Mouse (Mus musculus) lung, embryonic 15.5 days (tissue): Measurements from ENCODE around the gene Cldnd2. TPM values are rescaled to one million over a fixed set of nuclear protein-coding genes. Genes with fewer than 3 reads are reported as not detected.

Experiments used
- ATAC-seq: fragments of 200-750 bp; cut with Nextera tagmentation; 2 replicates; pipeline ENCODE4 v1.8.0; 2017; ENCODE audit warnings: moderate number of reproducible peaks, borderline replicate concordance; ENCODE audit not compliant: low FRiP score, low TSS enrichment; ENCODE audit errors: extremely low read depth
- H3K27ac ChIP-seq: fragments of 300-500 bp; sonication (generic); 2 replicates; pipeline ENCODE4 v1.5.1; 2015; ENCODE audit warnings: moderate library complexity, mild to moderate bottlenecking, inconsistent platforms
- H3K27me3 ChIP-seq: fragments of 300-500 bp; sonication (generic); 2 replicates; pipeline ENCODE4 v1.6.1; 2015; ENCODE audit warnings: inconsistent platforms
- H3K36me3 ChIP-seq: fragments of 300-500 bp; sonication (generic); 2 replicates; pipeline ENCODE4 v1.6.1; 2015; ENCODE audit warnings: inconsistent platforms
- H3K4me1 ChIP-seq: fragments of 300-500 bp; sonication (generic); 2 replicates; pipeline ENCODE4 v1.6.1; 2015; ENCODE audit warnings: inconsistent platforms
- H3K4me2 ChIP-seq: fragments of 300-500 bp; sonication (generic); 2 replicates; pipeline ENCODE4 v1.6.1; 2015; ENCODE audit warnings: inconsistent platforms, mild to moderate bottlenecking, moderate library complexity
- H3K4me3 ChIP-seq: fragments of 300-500 bp; sonication (generic); 2 replicates; pipeline ENCODE4 v1.5.1; 2015; ENCODE audit warnings: mild to moderate bottlenecking, inconsistent platforms
- H3K9ac ChIP-seq: fragments of 300-500 bp; sonication (generic); 2 replicates; pipeline ENCODE4 v1.6.1; 2015; ENCODE audit warnings: inconsistent platforms
- H3K9me3 ChIP-seq: fragments of 300-500 bp; sonication (generic); 2 replicates; pipeline ENCODE4 v1.6.1; 2016; ENCODE audit warnings: inconsistent platforms
- WGBS: fragments of 180-500 bp; shearing (Covaris S2); methylation state at CpG from one replicate; pipeline ENCODE4 v1.1.7; 2015; 5-methylcytosine and 5-hydroxymethylcytosine counted together
- polyA plus RNA-seq: library from polyadenylated mRNA; unstranded; fragments of >200 nt; fragmentation: Nextera tagmentation; extraction: Ambion mirVana; gene quantifications from 2 replicates; pipeline ENCODE4 v1.2.1, GENCODE M21; 2015

The Cldnd2 gene
- polyA plus RNA-seq, 1 experiment from 2014 or later, result not detected

DNA sequence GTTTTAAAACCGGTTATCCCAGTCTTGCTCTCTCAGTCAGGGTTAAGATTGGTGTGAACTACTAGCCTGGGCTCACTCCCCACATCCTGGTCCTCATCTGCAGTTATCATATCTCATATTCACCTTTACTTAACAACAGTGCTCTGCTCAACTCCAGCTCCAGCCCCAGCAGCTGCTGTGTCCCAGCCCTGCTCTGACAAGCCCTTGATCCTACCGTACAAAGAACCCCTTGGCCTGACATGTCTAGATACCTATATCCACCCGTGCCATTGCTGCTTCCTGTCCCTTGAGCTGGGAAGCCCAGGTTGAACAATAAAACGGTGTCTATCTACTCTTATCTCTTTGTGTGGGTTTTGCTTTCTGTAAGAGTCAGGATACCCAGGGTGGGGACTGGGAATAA is 11.1 kb upstream of the Cldnd2 start:
- no peak for ATAC-seq
- no peak overlapping the region for H3K4me3 ChIP-seq
- no peak overlapping the region for H3K9ac ChIP-seq
- H3K4me1 ChIP-seq, result no peaks in the 10 kb centered on the region
- 48% methylated on average over 4 of the region's 4 CpGs for WGBS
- H3K36me3 ChIP-seq, result no peaks in the 10 kb centered on the region
- H3K27me3 ChIP-seq, result no peaks in the 10 kb centered on the region
- H3K4me2 ChIP-seq, result no peak overlapping the region
- H3K27ac ChIP-seq, result no peak overlapping the region
- H3K9me3 ChIP-seq, result no peaks in the 10 kb centered on the region

DNA sequence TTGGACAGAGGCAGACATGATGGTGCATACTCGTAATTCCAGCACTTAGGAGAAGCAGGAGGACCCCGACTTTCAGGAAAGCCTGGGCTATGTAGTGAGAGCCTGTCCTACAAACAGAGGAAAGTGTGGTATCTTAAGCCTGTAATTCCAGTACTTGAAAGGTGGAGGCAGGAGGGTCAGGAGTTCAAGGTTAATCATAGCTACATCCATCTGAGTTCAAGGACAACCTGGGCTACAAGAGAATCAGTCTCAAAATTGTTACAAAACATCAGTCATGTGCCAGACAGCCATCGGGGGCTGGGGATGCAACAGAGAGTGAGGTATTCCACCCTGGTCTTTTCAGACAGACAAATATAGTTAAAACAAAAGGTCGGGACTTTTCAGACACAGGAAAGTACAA is 7.7 kb upstream of the Cldnd2 start:
- ATAC-seq, result no peak
- Histone ChIP-seq H3K36me3 (no peaks in the 10 kb centered on the region), H3K27me3 (no peaks in the 10 kb centered on the region), H3K4me2 (no peak overlapping the region), H3K9me3 (no peaks in the 10 kb centered on the region), H3K4me1 (no peaks in the 10 kb centered on the region), H3K27ac (no peak overlapping the region), H3K4me3 (no peak overlapping the region), H3K9ac (no peak overlapping the region)
- 63% methylated on average over 4 of the region's 4 CpGs for WGBS

GRCm38 (mm10) chr7:43434676-43435075 is 5.9 kb upstream of the Cldnd2 start:
- ATAC-seq, result no peak
- no peaks in the 10 kb centered on the region for H3K9me3 ChIP-seq
- 83% methylated on average over 5 of the region's 5 CpGs for WGBS
- H3K9ac ChIP-seq, result no peak overlapping the region
- no peaks in the 10 kb centered on the region for H3K36me3 ChIP-seq
- H3K27ac ChIP-seq, result no peak overlapping the region
- no peaks in the 10 kb centered on the region for H3K27me3 ChIP-seq
- H3K4me2 ChIP-seq, result no peak overlapping the region
- H3K4me1 ChIP-seq, result no peaks in the 10 kb centered on the region
- no peak overlapping the region for H3K4me3 ChIP-seq

DNA sequence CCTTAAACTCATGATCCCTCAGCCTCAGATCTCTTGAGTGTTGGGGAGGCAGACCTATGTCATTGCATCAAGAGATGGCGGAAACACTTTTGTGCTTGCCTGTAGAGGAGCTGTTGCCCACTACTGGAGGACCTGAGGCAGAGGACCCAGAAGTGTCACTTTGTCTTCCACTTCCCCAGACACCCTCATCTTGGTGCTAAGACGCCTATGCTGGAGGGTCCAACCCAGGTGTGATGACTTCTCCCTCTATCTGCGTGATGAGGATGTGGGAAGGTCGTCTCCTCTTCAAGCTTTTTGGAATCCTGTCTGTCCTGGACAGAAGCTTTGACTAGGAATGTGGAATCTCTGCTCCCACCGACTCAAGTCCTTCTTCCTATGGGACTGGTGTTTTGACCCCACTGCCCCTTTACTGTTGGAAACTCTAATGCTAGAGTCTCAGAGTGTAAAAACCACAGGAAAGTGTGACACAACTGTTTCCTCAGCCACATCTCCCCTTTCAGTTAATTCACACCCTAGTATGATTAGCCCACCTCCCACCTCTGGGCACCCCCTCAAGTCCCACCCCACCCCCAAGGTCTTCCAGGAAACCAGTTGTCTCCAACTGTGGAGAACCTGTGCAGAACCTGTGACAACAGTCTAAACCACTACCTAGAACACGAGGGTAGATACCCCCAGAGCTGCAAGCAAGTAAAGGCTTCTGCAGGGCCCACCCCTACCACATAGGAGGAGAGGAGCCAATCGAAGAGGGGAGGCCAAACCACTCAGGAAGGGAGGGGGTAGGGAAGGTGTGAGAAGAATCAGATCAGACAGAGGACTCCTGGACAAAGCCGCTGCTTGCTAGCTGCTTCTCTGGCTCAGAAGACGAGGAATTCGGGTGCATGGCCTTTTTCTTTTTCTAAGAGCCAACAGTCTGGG is 4.0 kb upstream of the Cldnd2 start, which contains the start of gene Nkg7:
TSS of gene Nkg7 (plus strand) at position 733 of the 915 bp plus-strand sequence.
- no peaks in the 10 kb centered on the region for H3K36me3 ChIP-seq
- no peaks in the 10 kb centered on the region for H3K27me3 ChIP-seq
- ATAC-seq, result no peak
- WGBS, result 56% methylated on average over 10 of the region's 10 CpGs
- H3K9me3 ChIP-seq, result no peaks in the 10 kb centered on the region
- H3K9ac ChIP-seq, result no peak within 1 kb of the TSS
- H3K4me3 ChIP-seq, result no peak within 1 kb of the TSS
- no peak within 1 kb of the TSS for H3K4me2 ChIP-seq
- H3K27ac ChIP-seq, result no peak within 1 kb of the TSS
- H3K4me1 ChIP-seq, result no peaks in the 10 kb centered on the region

DNA sequence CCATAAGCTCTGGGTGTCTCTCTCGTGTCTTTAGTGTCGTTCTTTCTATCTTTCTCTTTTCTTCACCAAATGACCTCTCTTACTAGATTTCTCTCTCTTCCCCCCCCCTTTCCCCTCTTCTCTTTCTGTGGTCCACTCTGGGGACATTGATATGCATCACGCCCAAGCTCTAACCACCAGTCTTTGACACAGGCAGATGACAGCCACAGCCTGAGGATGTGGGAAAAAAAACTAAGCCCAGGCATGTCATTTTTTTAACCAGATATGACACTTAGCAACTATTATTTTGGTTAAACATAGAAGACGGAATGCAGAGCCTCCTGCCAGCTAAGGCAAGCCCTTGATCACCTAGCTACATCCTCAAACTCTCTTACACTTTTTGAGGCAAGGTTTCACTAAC is 2.0 kb upstream of the Cldnd2 start:
- Histone ChIP-seq H3K27ac (no peak overlapping the region), H3K4me1 (peaks cover 8% of the 10 kb centered on the region), H3K27me3 (no peaks in the 10 kb centered on the region), H3K9me3 (no peaks in the 10 kb centered on the region), H3K36me3 (no peaks in the 10 kb centered on the region), H3K4me3 (no peak overlapping the region), H3K4me2 (no peak overlapping the region), H3K9ac (no peak overlapping the region)
- 66% methylated on average over 4 of the region's 4 CpGs for WGBS
- ATAC-seq, result no peak

GRCm38 (mm10) chr7:43441071-43441470 is 489 bp downstream of the Cldnd2 start:
- Histone ChIP-seq H3K9me3 (no peaks in the 10 kb centered on the region), H3K27ac (no peak overlapping the region), H3K4me1 (peaks cover 19% of the 10 kb centered on the region), H3K4me3 (no peak overlapping the region), H3K4me2 (no peak overlapping the region), H3K27me3 (no peaks in the 10 kb centered on the region), H3K36me3 (no peaks in the 10 kb centered on the region), H3K9ac (no peak overlapping the region)
- WGBS, result 65% methylated on average over 3 of the region's 3 CpGs
- no peak for ATAC-seq

DNA sequence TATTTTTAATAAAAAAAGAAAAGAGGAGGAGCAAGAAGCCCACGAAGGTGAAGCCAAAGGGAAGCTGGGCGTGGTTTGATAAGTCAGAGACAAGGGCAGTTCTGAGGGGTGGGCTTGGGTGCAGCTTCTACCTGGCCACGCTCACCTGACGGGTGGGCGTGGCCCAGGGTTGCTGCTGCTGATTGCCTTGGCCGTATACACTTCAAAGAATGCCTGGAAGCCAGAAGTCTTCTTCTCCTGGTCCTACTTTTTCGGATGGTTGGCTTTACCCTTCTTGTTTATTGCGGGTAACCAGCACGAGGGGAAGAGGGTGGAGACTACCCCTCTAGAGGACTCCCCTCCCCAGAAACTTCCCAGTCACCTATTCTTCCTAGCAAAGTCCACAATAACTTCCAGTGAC is 2.1 kb downstream of the Cldnd2 start:
- Histone ChIP-seq H3K4me3 (peak overlapping the region; percentile 54), H3K9ac (peak overlapping the region; percentile 50), H3K4me2 (peak overlapping the region; percentile 84), H3K27ac (peak overlapping the region; percentile 98), H3K27me3 (no peaks in the 10 kb centered on the region), H3K4me1 (peaks cover 19% of the 10 kb centered on the region), H3K9me3 (no peaks in the 10 kb centered on the region), H3K36me3 (no peaks in the 10 kb centered on the region)
- ATAC-seq, result no peak
- 14% methylated on average over 9 of the region's 9 CpGs for WGBS

GRCm38 (mm10) chr7:43443126-43443916 is 2.7 kb downstream of the Cldnd2 start:
- Histone ChIP-seq H3K36me3 (no peaks in the 10 kb centered on the region), H3K4me2 (peak overlapping the region; percentile 84), H3K4me3 (peak overlapping the region; percentile 54), H3K9me3 (no peaks in the 10 kb centered on the region), H3K4me1 (peaks cover 19% of the 10 kb centered on the region), H3K9ac (peak overlapping the region; percentile 50), H3K27ac (peak overlapping the region; percentile 98), H3K27me3 (no peaks in the 10 kb centered on the region)
- peak; percentile 93 for ATAC-seq
- WGBS, result 2% methylated on average over 36 of the region's 36 CpGs

GRCm38 (mm10) chr7:43443917-43444293 is 3.3 kb downstream of the Cldnd2 start, which contains the start of the genes Etfb and Gm45233:
TSS of gene Etfb (plus strand) at chr7:43444083.
TSS of gene Gm45233 (plus strand) at chr7:43444128.
- H3K27me3 ChIP-seq, result no peaks in the 10 kb centered on the region
- peak within 1 kb of the TSS; percentile 54 for H3K9ac ChIP-seq
- no peaks in the 10 kb centered on the region for H3K36me3 ChIP-seq
- no peaks in the 10 kb centered on the region for H3K9me3 ChIP-seq
- peak within 1 kb of the TSS; percentile 84 for H3K4me2 ChIP-seq
- H3K4me3 ChIP-seq, result peak within 1 kb of the TSS; percentile 54
- H3K4me1 ChIP-seq, result peaks cover 19% of the 10 kb centered on the region
- H3K27ac ChIP-seq, result peak within 1 kb of the TSS; percentile 98
- ATAC-seq, result peak; percentile 97
- WGBS, result 0% methylated on average over 27 of the region's 27 CpGs

GRCm38 (mm10) chr7:43447801-43448200 is 7.2 kb downstream of the Cldnd2 start:
- H3K4me3 ChIP-seq, result no peak overlapping the region
- no peak overlapping the region for H3K27ac ChIP-seq
- H3K4me2 ChIP-seq, result no peak overlapping the region
- no peak overlapping the region for H3K9ac ChIP-seq
- no peaks in the 10 kb centered on the region for H3K27me3 ChIP-seq
- peaks cover 14% of the 10 kb centered on the region for H3K4me1 ChIP-seq
- no peaks in the 10 kb centered on the region for H3K9me3 ChIP-seq
- WGBS, result 76% methylated on average over 4 of the region's 4 CpGs
- no peak for ATAC-seq
- peaks cover 6% of the 10 kb centered on the region for H3K36me3 ChIP-seq

DNA sequence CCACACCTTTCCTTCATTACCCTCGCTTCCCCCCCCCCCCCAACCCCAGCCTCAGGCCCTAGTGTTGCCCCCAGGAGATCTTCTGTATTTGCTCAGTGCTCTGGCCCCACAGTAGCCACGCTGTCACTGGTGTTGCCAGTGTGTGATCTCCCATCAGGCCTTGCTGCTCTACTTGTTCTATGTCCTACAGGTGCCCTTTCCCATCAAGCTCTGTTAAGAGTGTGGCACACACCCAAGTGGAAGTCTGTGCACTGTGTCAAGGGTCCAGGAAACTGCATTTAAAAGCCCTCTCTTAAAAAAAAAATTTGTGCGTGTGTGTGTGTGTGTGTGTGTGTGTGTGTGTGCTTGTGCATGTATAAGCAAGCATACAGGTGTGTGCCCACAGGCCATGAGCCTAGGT is 7.7 kb downstream of the Cldnd2 start:
- ATAC-seq, result no peak
- Histone ChIP-seq H3K9me3 (no peaks in the 10 kb centered on the region), H3K4me1 (peaks cover 11% of the 10 kb centered on the region), H3K4me2 (no peak overlapping the region), H3K27ac (no peak overlapping the region), H3K36me3 (peaks cover 9% of the 10 kb centered on the region), H3K27me3 (no peaks in the 10 kb centered on the region), H3K4me3 (no peak overlapping the region), H3K9ac (no peak overlapping the region)
- 69% methylated on average over 3 of the region's 3 CpGs for WGBS

DNA sequence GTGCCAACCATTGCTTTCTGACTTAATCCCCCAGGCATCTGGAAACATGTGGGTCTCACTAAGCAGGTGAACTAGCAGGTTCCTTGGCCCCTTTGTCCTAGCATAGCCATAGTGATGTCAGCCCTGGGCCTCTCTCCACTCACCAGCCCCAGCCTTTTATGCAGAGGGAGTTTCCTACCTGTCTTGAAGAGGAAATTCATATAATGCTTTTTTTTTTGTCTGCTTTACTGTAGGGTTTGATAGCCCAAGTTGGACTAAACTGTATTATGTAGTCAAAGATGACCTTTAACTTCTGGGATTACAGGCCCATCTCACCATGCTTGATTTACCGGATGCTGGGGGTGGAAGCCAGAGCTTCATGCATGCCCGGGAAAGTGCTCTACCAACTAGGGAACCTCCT is 9.2 kb downstream of the Cldnd2 start:
- 95% methylated on average over 2 of the region's 2 CpGs for WGBS
- ATAC-seq, result no peak
- no peak overlapping the region for H3K27ac ChIP-seq
- H3K9ac ChIP-seq, result no peak overlapping the region
- H3K9me3 ChIP-seq, result no peaks in the 10 kb centered on the region
- H3K36me3 ChIP-seq, result peaks cover 23% of the 10 kb centered on the region
- H3K4me2 ChIP-seq, result no peak overlapping the region
- H3K4me1 ChIP-seq, result peaks cover 5% of the 10 kb centered on the region
- no peak overlapping the region for H3K4me3 ChIP-seq
- no peaks in the 10 kb centered on the region for H3K27me3 ChIP-seq
